Mouse (Mus musculus) testis, adult 2 months (tissue): ENCODE data around the gene Six6.

Source experiments
- CTCF ChIP-seq: fragments of 200-500 bp; IDR thresholded peaks from 2 replicates; pipeline ENCODE4 v1.5.1; 2012; ENCODE audit warnings: low read depth, mild to moderate bottlenecking, inconsistent platforms, low read length, moderate library complexity; ENCODE audit not compliant: control insufficient read depth, insufficient read depth, insufficient replicate concordance
- POLR2A ChIP-seq: fragments of 200-500 bp; IDR thresholded peaks from 2 replicates; pipeline ENCODE4 v1.6.1; 2012; ENCODE audit warnings: low read depth, mild to moderate bottlenecking, inconsistent platforms, low read length, moderate library complexity; ENCODE audit not compliant: control insufficient read depth

- TF ChIP-seq CTCF, result no peak
- TF ChIP-seq POLR2A, result no peak
Observed at GRCm38 (mm10) chr12:72938176-72938575, 1.5 kb upstream of the Six6 start.
